Mouse (Mus musculus) forebrain, embryonic 10.5 days (tissue): ENCODE measurements at regions not wholly inside any gene's neighbourhood (a gene's known extent, or its start where the extent isn't known, plus 50 kb on each side); places are given as distances from the start of the nearest gene placed in this dataset.

Experiments used
- DNase-seq: peaks from one replicate; pipeline ENCODE4 v3.0.0-alpha.2; 2017; ENCODE audit warnings: low spot score; ENCODE audit errors: extremely low spot score
- H3K27ac ChIP-seq: fragments of 300-500 bp; sonication (generic); 2 replicates; pipeline ENCODE4 v1.5.1; 2016; ENCODE audit warnings: mild to moderate bottlenecking
- H3K27me3 ChIP-seq: fragments of 300-500 bp; sonication (generic); 2 replicates; pipeline ENCODE4 v1.6.1; 2016; ENCODE audit warnings: mild to moderate bottlenecking; ENCODE audit not compliant: poor library complexity, severe bottlenecking
- H3K36me3 ChIP-seq: fragments of 300-500 bp; sonication (generic); replicated peaks from 2 replicates; pipeline ENCODE4 v1.6.1; 2016; ENCODE audit warnings: mild to moderate bottlenecking, moderate library complexity
- H3K4me1 ChIP-seq: fragments of 300-500 bp; sonication (generic); 2 replicates; pipeline ENCODE4 v1.6.1; 2016
- H3K4me3 ChIP-seq: fragments of 300-500 bp; sonication (generic); 2 replicates; pipeline ENCODE4 v1.5.1; 2016; ENCODE audit warnings: mild to moderate bottlenecking, moderate library complexity
- H3K9me3 ChIP-seq: fragments of 300-500 bp; sonication (generic); 2 replicates; pipeline ENCODE4 v1.6.1; 2016; ENCODE audit warnings: mild to moderate bottlenecking, moderate library complexity
- WGBS: fragments of 180-500 bp; shearing (Covaris S2); methylation state at CpG from one replicate; pipeline ENCODE4 v1.1.7; 2016; 5-methylcytosine and 5-hydroxymethylcytosine counted together

DNA sequence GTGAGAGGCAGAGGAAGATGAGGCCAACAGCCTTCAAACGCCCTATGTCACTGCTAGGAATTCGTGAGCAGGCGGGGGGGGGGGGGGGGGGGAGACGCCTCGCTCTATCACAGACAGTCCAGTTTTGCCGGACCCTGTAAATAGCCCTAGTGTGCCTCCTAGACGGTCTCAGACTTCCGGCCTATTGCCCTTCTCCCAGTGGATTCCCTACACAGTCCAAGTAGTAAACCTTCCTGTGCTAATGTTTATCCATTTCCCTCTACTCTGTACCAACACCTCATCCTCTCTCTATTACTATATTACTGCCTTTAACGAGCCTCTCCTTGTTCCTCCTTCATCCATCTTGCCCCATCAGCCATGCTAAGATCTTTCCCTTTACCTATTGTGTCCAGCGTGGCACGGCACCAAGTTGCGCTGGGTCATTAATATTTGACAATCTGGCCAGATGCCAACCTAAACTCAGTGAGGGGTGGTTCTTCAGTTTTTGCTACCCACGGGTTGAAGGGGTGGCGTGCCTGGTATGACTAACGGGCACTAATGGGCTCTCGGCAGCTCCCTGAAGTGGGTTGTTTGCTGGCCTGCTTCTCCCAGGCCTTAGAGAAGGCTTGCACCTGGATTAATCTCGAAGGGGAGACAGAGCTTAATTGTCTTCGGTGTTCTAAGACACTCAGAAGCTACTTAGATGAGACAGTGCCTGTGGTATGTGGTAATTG is 220.0 kb upstream of the Tmem45b start:
- peaks cover 55% of the 10 kb centered on the region for H3K27me3 ChIP-seq
- no peak overlapping the region for H3K4me3 ChIP-seq
- DNase-seq, result no peak
- no peaks in the 10 kb centered on the region for H3K9me3 ChIP-seq
- H3K4me1 ChIP-seq, result peaks cover 41% of the 10 kb centered on the region
- no peak overlapping the region for H3K27ac ChIP-seq
- 67% methylated on average over 17 of the region's 18 CpGs for WGBS
- no peaks in the 10 kb centered on the region for H3K36me3 ChIP-seq

DNA sequence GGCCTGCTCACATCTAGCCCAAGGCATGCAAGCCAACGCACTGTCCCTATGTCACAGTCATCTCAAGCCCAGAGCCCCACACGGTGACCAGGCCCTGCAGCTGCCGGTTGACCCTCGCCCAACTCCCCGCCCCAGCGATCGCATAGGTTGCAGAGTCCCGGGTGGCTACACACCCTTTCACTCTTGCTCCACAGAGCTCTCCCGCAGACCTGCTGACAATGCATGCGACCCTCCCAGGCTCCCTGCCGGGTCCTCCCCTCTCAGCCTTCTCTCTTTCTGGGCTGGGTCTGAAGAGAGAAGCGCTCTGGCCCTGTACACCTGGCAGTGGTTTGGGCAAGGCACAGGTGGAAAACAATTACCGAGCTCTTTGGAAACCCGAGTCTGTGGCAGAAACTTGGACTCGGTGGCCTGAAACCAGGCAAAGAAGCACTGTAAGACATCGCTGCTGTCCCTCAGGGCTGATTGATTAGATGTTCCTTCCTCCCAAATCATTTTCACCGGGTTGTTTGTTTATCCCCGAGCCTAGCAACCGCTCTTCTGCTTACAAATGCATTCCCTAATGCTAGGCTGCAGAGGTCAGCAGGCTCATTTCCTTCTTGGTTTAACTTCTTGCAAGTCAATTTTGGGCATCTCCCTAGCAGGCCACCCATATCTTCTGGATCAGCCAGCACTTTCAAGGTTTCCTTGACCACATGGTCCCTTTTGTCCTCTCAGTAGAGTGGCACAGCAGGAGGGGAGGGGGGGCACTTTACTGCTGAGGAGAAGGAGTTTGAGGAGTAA is 219.2 kb upstream of the Tmem45b start:
- 11% methylated on average over 19 of the region's 19 CpGs for WGBS
- DNase-seq, result peak; percentile 24
- Histone ChIP-seq H3K27ac (0 out of 2 replicates have a peak overlapping the region, but pooled peaks have one; percentile 20), H3K4me3 (0 out of 2 replicates have a peak overlapping the region, but pooled peaks have one; percentile 8), H3K9me3 (no peaks in the 10 kb centered on the region), H3K36me3 (no peaks in the 10 kb centered on the region), H3K4me1 (peaks cover 37% of the 10 kb centered on the region), H3K27me3 (peaks cover 48% of the 10 kb centered on the region)

DNA sequence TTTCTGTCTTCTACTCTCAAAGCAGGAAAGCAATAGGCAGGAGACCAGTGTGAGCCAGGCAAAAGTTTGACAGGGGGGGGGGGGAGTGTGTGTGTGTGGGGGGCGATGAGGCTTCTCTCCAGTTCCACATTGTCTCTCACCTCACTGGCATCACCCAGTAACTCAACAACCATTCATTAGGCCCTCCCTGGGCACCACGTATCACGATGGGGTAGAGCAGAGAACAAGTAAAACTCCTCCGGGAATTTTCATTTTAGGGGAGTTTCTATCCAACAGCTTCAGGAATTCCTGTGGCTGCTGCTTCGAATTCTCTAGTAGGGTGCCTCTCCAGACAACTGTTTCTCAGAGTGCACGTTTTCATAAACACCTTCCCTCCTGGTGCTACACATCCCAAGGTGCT is 218.6 kb upstream of the Tmem45b start:
- 0 out of 2 replicates have a peak overlapping the region, but pooled peaks have one; percentile 20 for H3K27ac ChIP-seq
- H3K36me3 ChIP-seq, result no peaks in the 10 kb centered on the region
- no peak overlapping the region for H3K4me3 ChIP-seq
- H3K27me3 ChIP-seq, result peaks cover 48% of the 10 kb centered on the region
- 38% methylated on average over 6 of the region's 6 CpGs for WGBS
- peaks cover 31% of the 10 kb centered on the region for H3K4me1 ChIP-seq
- no peaks in the 10 kb centered on the region for H3K9me3 ChIP-seq
- DNase-seq, result no peak

DNA sequence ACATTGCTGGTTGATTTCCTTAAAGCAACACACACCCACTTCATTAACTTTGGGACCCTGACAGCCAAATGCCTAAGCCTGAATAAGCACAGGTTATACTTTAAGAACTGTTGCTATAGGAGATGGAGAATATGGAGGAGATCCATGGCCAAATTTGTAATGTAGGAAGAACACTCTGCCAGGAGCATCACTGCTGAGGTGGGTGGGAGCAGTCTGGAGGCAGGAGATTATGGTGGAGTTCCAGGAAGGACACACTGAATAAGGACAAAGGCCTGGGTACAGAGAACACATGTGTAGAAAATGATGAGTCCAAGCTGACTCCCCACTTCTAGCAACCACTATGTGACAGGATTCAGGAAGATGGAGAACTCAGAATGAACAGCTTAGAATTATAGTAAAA is 212.9 kb upstream of the Tmem45b start:
- H3K36me3 ChIP-seq, result no peaks in the 10 kb centered on the region
- no peak overlapping the region for H3K27ac ChIP-seq
- DNase-seq, result no peak
- H3K4me1 ChIP-seq, result 0 out of 2 replicates have a peak, but pooled peaks cover under 1% of the 10 kb centered on the region
- no peak overlapping the region for H3K4me3 ChIP-seq
- no peaks in the 10 kb centered on the region; the same call in 1 of the 2 replicates for H3K27me3 ChIP-seq
- H3K9me3 ChIP-seq, result no peaks in the 10 kb centered on the region

DNA sequence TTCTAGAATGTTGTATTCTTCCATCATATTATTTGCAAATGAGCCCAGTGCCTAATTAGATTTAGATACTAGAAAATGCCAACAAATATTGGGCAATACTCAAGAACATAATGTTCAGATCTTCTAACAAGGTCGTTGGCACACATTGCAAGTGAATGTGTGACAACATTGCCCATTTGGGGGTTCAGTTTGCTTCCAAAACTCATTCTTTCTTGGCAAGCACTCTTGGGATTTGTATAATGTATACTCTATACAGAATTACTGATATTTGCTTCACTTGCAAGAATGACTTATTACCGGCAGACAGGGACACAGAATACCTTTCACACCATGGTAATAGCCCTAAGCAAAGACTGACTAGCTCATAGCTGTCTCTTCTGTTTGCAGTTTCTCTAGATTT is 194.8 kb upstream of the Tmem45b start:
- no peak for DNase-seq
- no peaks in the 10 kb centered on the region for H3K27me3 ChIP-seq
- 86% methylated on average over 2 of the region's 2 CpGs for WGBS
- no peak overlapping the region for H3K27ac ChIP-seq
- no peaks in the 10 kb centered on the region for H3K36me3 ChIP-seq
- H3K4me3 ChIP-seq, result no peak overlapping the region
- no peaks in the 10 kb centered on the region for H3K9me3 ChIP-seq
- H3K4me1 ChIP-seq, result no peaks in the 10 kb centered on the region

DNA sequence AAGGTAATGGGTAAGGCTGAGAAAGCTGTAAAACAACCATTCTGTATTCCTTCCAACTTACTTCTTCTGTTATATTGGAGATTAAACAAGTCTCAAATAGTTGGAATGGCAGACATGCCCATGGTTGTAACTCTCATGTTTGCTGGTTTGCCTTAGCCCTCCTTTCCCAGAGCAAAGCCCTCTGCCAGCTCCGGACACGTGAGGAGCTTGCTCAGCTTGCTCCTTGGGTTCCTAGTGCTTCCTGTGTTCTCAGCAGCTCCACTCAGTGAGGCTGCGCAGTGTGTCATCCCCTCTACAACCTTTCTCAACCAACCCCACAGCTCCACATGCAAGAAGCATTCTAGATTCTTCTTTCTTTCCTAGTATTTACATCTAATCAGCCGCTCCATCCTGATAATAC is 193.3 kb upstream of the Tmem45b start:
- Histone ChIP-seq H3K9me3 (no peaks in the 10 kb centered on the region), H3K4me1 (no peaks in the 10 kb centered on the region), H3K27me3 (no peaks in the 10 kb centered on the region), H3K27ac (no peak overlapping the region), H3K36me3 (no peaks in the 10 kb centered on the region), H3K4me3 (no peak overlapping the region)
- no peak for DNase-seq
- WGBS, result 91% methylated on average over 4 of the region's 4 CpGs

DNA sequence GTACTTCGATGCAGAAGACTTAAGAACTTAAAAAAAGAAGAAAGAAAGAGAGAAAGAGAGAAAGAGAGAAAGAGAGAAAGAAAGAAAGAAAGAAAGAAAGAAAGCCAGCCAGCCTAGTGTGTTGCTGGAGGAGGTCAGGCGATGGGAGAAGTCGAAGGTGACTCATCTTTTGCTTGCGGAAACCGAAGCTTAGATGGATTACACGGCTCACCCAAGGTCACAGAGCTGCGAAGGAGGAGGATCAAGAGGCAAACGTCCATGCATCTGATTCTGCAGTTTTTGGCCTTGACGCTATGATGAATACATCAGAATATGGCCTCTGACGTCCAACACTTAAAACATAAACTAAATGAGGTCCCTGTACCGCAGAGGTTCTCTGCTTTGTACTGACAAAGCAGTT is 192.4 kb upstream of the Tmem45b start:
- Histone ChIP-seq H3K27ac (no peak overlapping the region), H3K9me3 (no peaks in the 10 kb centered on the region), H3K4me1 (no peaks in the 10 kb centered on the region), H3K27me3 (no peaks in the 10 kb centered on the region), H3K4me3 (no peak overlapping the region), H3K36me3 (no peaks in the 10 kb centered on the region)
- WGBS, result 82% methylated on average over 11 of the region's 11 CpGs
- DNase-seq, result no peak

DNA sequence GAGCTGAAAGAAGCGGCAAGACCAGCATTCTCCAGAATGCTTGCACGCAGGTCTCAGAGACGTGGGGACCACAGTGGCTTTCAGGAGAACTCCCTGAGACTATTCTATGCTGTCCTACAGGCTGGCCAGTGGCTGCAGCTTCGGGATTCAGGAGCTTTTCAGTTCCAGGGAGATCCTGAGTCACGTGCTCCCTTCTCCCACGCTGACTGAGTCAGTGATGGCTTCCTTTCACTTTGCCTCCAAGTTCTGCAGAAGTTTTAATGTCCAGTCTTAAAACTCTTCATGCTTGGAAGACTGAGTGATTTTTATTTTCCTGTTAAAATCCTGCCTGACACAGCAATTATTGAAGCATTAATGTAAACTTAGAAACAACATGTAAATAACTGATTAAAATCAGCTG is 190.5 kb upstream of the Tmem45b start:
- no peaks in the 10 kb centered on the region for H3K9me3 ChIP-seq
- DNase-seq, result no peak

DNA sequence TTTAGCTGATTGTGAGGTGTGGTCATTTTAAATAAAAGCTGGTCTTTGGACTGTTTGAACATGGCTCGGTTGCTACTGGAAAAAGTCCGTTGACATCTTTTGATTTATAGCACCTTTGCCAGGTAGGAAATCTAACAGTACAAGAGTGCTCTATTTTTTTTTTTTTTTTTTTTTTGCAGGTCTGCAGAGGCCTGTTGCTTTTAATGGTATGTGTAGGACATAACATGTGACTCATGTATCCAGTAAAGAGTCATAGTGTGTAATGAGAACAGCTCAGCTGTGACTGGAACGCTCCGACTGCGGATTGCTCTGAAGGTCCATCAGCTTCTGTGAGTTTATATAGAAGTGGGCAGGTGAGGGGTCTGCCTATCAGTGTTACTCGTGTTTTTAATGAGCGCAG is 190.0 kb upstream of the Tmem45b start:
- H3K4me3 ChIP-seq, result no peak overlapping the region
- no peak for DNase-seq
- H3K4me1 ChIP-seq, result no peaks in the 10 kb centered on the region
- H3K27ac ChIP-seq, result no peak overlapping the region
- no peaks in the 10 kb centered on the region for H3K9me3 ChIP-seq
- no peaks in the 10 kb centered on the region for H3K27me3 ChIP-seq
- no peaks in the 10 kb centered on the region for H3K36me3 ChIP-seq
- 94% methylated on average over 7 of the region's 7 CpGs for WGBS

More for the DNA sequence above, 190.5 kb upstream of the Tmem45b start:
- no peak overlapping the region for H3K27ac ChIP-seq
- WGBS, result 87% methylated on average over 6 of the region's 6 CpGs
- no peaks in the 10 kb centered on the region for H3K27me3 ChIP-seq
- H3K4me1 ChIP-seq, result no peaks in the 10 kb centered on the region
- no peak overlapping the region for H3K4me3 ChIP-seq
- no peaks in the 10 kb centered on the region for H3K36me3 ChIP-seq

DNA sequence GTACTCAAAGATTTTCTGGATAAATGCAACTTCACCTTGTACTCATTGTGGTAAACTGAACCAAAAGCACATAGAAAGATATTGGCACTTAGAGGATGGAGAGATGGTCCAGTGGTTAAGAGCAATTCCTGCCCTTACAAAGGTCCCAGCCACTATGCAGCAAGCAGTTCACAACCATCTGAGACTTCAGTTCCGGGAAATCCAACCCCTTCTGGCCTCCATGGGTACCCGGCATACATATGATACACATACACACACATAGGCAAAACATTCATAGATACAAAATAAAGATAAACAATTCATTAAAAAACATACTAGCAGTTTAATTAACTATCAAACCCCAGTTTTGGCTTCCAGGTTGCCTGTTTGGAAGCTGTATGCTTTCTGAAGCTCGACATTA is 189.5 kb upstream of the Tmem45b start:
- whole genome bisulfite sequencing, result 93% methylated on average over 3 of the region's 3 CpGs
- H3K27me3 ChIP-seq, result no peaks in the 10 kb centered on the region

DNA sequence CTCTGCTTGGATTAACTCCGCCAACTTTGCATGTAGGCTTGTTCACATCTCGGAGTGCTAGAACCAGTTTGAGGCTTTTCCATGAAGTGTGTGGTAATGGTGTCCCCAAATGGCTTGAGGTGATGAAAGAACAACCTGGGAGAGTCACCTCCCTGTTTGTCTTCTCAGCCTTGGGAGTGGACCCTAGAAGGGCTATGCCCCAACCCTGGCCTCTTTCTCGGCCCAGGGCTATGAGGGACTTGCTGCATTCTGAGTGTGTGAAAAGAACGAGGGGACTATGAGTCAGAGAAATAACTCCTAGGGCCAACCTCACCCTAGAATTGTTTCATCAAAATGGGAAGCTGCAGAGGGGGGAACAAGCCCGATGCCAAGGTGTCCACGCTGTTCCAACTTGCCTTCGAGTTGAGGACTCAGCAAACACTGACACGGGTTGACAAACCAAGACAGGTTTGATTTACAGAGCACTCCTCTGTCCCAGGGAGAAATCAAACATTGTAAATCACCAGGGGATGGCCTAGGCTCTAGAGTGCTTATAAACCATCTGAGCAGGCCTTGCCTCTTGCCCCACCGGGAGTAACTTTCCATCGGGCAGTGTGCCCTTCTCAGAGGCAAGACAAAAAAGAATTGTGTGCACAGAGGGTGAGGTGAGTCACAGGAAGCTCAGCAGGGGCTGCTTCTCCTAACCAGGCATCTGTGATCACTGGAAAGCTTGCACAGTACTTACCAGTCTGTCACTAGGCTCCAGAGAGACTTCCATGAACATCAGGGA is 186.3 kb upstream of the Tmem45b start:
- no peak overlapping the region for H3K4me3 ChIP-seq
- H3K27me3 ChIP-seq, result no peaks in the 10 kb centered on the region
- H3K36me3 ChIP-seq, result no peaks in the 10 kb centered on the region
- no peak overlapping the region for H3K27ac ChIP-seq
- WGBS, result 91% methylated on average over 10 of the region's 10 CpGs
- no peaks in the 10 kb centered on the region for H3K9me3 ChIP-seq
- H3K4me1 ChIP-seq, result no peaks in the 10 kb centered on the region
- DNase-seq, result no peak

More for the DNA sequence above, 189.5 kb upstream of the Tmem45b start:
- Histone ChIP-seq H3K4me3 (no peak overlapping the region), H3K36me3 (no peaks in the 10 kb centered on the region), H3K4me1 (no peaks in the 10 kb centered on the region), H3K27ac (no peak overlapping the region), H3K9me3 (no peaks in the 10 kb centered on the region)
- DNase-seq, result no peak

DNA sequence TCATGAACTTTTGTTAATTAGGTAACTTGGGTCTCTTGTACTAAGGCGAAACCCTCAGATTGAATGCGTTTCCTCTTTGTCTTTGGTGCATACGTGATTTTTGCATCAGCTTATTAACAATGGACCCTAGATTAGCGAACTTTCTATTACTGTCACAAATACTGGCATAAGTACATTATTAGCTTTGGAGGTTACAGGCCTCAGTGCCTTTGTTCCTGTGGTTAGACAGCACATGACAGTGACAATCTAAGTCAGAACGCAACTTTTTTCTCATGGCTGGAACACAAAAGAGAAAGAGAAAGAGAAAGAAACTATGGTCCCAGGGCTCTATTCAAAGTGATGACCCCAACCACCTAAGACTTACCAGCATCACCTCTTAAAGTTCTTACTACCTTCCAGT is 184.8 kb upstream of the Tmem45b start:
- Histone ChIP-seq H3K27me3 (no peaks in the 10 kb centered on the region), H3K4me3 (no peak overlapping the region), H3K36me3 (no peaks in the 10 kb centered on the region), H3K9me3 (no peaks in the 10 kb centered on the region), H3K27ac (no peak overlapping the region), H3K4me1 (no peaks in the 10 kb centered on the region)
- no peak for DNase-seq
- WGBS, result 93% methylated on average over 5 of the region's 5 CpGs

DNA sequence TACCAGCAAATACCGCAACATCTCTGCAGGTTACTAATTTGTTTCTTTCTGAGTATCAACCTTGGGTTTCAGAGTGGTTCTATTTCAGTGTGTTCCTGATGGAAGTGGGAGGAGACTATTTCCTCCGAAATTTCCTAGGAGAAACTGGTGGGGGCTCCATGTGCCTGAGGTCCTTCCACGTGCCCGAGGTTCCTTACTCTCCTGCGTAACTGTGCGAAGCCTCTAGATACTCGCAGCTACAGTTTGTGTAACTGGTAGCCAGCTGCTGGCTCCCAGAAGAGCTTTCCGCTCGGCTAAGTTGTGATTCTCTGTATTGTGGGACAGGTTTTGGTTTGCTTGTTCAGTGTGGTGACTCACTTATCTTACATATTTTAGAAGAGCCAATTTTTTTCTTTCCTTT is 184.3 kb upstream of the Tmem45b start:
- H3K27ac ChIP-seq, result no peak overlapping the region
- no peaks in the 10 kb centered on the region for H3K27me3 ChIP-seq
- no peaks in the 10 kb centered on the region for H3K9me3 ChIP-seq
- H3K4me1 ChIP-seq, result no peaks in the 10 kb centered on the region
- DNase-seq, result no peak
- 86% methylated on average over 9 of the region's 9 CpGs for WGBS
- no peaks in the 10 kb centered on the region for H3K36me3 ChIP-seq
- H3K4me3 ChIP-seq, result no peak overlapping the region
